Mouse (Mus musculus) spleen, adult 18-20 months (tissue): ENCODE results near the gene Snd1.

Experiments used
- DNase-seq, 2 experiments: peaks; one replicate each; pipeline ENCODE4 v3.0.0; 2022; ENCODE audit warnings: mixed read lengths in 2 of 2

Gene Snd1

GRCm38 (mm10) chr6:28550255-28551004 is 75.5 kb downstream of the Snd1 start:
- no peak for DNase-seq

GRCm38 (mm10) chr6:28554470-28554869 is 79.5 kb downstream of the Snd1 start:
- no peak for DNase-seq

- DNase-seq: no peak
These were observed 80.1 kb downstream of the Snd1 start for GRCm38 (mm10) chr6:28555002-28555401.

- DNase-seq: no peak
These were observed 80.5 kb downstream of the Snd1 start for GRCm38 (mm10) chr6:28555428-28555827.

GRCm38 (mm10) chr6:28557728-28558127 is 82.8 kb downstream of the Snd1 start:
- no peak for DNase-seq

GRCm38 (mm10) chr6:28559419-28559818 is 84.5 kb downstream of the Snd1 start:
- no peak for DNase-seq

- DNase-seq: no peak
These were observed 86.5 kb downstream of the Snd1 start for GRCm38 (mm10) chr6:28561291-28561995.

GRCm38 (mm10) chr6:28562323-28563044 is 87.5 kb downstream of the Snd1 start:
- DNase-seq: no peak

GRCm38 (mm10) chr6:28567978-28568377 is 93.0 kb downstream of the Snd1 start:
- DNase-seq: no peak

GRCm38 (mm10) chr6:28571946-28572345 is 97.0 kb downstream of the Snd1 start:
- DNase-seq: no peak

- no peak for DNase-seq
These were observed 98.2 kb downstream of the Snd1 start for GRCm38 (mm10) chr6:28572991-28573759.

- DNase-seq: no peak
These were observed 101.7 kb downstream of the Snd1 start for GRCm38 (mm10) chr6:28576356-28577264.

GRCm38 (mm10) chr6:28582847-28583246 is 107.9 kb downstream of the Snd1 start:
- no peak for DNase-seq

GRCm38 (mm10) chr6:28583399-28583798 is 108.5 kb downstream of the Snd1 start:
- DNase-seq: no peak

- no peak for DNase-seq
These were observed 111.9 kb downstream of the Snd1 start for GRCm38 (mm10) chr6:28586806-28587205.

GRCm38 (mm10) chr6:28588494-28589171 is 113.7 kb downstream of the Snd1 start:
- no peak for DNase-seq

GRCm38 (mm10) chr6:28592323-28592893 is 117.5 kb downstream of the Snd1 start:
- no peak for DNase-seq

GRCm38 (mm10) chr6:28593708-28594107 is 118.8 kb downstream of the Snd1 start:
- DNase-seq: no peak

- DNase-seq: no peak
These were observed 119.8 kb downstream of the Snd1 start for GRCm38 (mm10) chr6:28594759-28595158.

GRCm38 (mm10) chr6:28595231-28595630 is 120.3 kb downstream of the Snd1 start:
- no peak for DNase-seq

GRCm38 (mm10) chr6:28597266-28597665 is 122.3 kb downstream of the Snd1 start:
- DNase-seq: no peak
